Mouse (Mus musculus): ENCODE data around the gene Xpo6.

The Xpo6 gene

DNA sequence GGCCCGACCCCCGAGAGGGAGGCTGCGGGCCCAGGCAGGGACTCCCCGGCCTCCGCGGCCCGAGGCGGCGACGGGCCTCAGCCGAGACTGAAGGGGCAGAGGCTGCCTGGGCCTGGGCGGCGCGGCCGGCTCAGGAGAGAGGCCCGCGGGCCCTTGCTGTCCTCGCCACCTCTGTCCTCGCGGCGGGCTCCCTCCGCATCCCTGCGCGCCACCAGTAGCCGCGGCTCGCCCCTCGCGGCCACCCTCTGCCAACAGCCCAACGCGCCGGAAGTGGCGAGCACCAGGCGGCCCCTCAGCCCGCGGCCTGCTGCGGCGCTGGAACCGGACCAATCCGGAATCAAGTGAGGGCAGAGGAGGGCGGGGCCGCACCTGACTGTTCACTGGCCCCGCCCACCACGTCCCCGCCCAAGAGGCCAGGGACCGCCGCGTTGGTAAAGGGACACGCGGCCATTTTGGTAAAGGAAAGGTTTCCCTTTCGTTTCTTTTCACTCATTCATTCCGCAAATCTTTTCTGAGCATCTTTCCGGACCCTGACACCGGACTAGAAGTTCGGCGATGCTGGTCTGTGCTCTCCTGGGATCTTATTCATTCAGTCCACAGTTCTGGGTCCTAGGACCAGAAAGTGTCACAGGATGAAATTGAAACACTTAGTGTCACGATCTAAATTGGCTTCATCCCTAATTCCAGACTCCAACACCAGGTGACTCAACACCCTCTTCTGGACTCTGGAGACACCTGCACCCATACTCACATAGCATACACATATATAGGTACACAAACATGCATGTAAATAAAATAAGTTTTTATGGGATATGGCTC lies at the start of gene Xpo6:
Gene Xpo6, minus strand, starts transcription at position 324 of the 819 bp plus-strand sequence.
- peak; percentile 92 to 93 for DNase-seq (ENCODE audit: low spot score in 2 of 2)

DNA sequence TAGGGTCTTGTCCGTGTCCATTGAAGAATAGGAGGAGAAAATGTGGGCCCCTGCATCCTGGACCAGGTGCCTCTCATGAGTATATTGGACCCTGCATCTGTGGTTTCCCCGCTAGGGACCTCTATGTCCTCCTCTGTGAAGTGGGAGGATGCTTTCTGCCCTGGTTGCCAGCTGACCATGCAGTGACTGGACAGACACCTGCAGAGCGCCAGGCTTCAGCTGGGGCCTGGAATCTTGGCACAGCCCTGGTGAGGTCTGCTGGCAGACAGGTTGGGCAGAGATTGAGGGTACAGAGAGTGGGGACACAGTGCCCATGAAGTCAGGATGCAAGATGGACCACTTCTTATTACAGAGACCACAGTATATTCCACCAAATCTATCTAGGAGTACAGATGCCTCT lies 49.7 kb upstream of the Xpo6 start:
- DNase-seq (ENCODE audit: low spot score in 2 of 2), result no peak

DNA sequence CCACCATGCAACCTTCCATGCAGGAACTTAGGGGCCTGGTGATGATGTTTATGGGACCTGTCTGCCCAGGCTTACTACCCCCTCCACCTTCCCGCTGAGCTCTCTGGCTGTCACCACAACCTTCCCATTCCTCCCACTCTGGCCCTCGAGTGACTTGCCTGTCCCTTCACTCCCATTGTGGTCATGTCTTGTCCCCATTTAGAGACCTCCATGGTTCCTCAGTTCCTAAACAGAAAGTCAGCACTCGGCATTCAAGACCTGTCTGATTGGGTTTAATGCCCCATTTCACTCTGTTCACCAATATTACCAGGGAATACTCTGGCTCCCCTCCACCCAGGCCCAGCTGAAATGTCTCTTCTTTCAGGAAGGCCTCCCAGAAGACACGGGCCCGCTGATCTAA lies 48.8 kb upstream of the Xpo6 start:
- no peak for DNase-seq (ENCODE audit: low spot score in 2 of 2)

- no peak for DNase-seq (ENCODE audit: low spot score in 2 of 2)
Measured at GRCm38 (mm10) chr7:126248641-126249141, 48.4 kb upstream of the Xpo6 start.

GRCm38 (mm10) chr7:126248088-126248487 lies 47.8 kb upstream of the Xpo6 start:
- no peak for DNase-seq (ENCODE audit: low spot score in 2 of 2)

DNA sequence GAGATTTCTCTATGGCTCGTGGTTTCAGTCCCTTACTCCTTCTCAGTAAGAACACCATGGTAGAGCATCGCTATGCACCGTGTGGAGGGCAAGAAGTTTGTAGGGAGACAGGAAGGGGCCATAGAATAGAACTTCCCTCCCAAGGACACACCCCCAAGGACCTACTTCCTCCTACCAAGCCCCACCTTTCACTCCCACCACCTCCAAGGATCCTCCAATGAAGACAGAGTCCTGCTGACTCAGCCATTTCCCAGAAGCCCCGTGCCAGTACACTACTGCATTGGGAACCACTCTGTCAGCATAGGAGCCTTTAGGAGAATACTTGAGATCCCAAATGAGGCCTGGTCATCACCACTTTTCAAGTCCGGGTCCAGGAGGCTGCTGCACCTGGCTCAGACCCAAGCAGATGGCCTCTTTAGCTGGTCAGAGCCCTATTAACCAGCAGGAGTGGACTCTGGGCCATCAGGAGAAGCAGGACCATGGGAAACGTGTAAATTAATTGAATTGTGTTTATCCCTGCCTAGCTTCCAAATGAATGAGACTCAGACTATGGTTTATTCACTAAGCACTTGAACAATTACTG lies 44.0 kb upstream of the Xpo6 start:
- no peak for DNase-seq (ENCODE audit: low spot score in 2 of 2)

GRCm38 (mm10) chr7:126240814-126241360 lies 40.6 kb upstream of the Xpo6 start:
- DNase-seq (ENCODE audit: low spot score in 2 of 2), result no peak

GRCm38 (mm10) chr7:126236794-126237192 lies 36.5 kb upstream of the Xpo6 start:
- DNase-seq (ENCODE audit: low spot score in 2 of 2), result peak; percentile 37 to 65

DNA sequence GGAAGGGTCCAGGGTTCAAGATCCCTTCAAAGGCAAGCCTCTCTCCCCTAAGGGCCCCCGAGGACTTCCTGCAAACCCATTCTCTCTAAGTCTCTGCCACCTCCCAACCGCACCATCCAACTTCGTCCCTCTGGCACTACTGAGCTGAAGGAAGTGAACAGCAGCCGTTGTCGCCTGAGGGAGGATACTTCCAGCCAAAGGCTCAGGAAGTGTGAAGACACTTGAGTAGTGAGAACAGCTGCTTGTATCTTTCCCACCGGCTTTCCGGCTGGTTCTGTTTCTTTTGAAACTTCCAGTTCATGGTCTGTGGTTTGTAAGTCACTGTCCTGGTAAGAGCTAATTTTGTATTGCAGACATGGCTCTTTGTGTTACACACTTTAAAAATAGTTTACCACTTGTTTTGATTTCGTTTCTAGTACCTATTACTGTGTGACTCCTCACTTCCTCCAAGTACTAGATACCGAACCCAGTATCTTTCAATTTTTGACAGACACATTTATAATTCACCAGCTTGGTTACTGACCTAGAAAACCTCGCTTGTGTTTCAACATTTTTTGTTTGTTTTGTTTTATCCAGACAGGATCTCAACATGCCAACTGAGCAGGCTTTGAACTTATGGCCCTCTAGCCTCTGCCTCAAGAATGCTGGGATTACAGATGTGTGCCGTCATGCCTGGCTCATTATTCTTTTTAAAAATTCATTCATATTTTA lies 35.9 kb upstream of the Xpo6 start:
- peak; percentile 38 to 75 for DNase-seq (ENCODE audit: low spot score in 2 of 2)

GRCm38 (mm10) chr7:126234611-126235010 lies 34.3 kb upstream of the Xpo6 start:
- DNase-seq (ENCODE audit: low spot score in 2 of 2), result no peak

- no peak for DNase-seq (ENCODE audit: low spot score in 2 of 2)
Measured at GRCm38 (mm10) chr7:126232345-126233071, 32.2 kb upstream of the Xpo6 start.

DNA sequence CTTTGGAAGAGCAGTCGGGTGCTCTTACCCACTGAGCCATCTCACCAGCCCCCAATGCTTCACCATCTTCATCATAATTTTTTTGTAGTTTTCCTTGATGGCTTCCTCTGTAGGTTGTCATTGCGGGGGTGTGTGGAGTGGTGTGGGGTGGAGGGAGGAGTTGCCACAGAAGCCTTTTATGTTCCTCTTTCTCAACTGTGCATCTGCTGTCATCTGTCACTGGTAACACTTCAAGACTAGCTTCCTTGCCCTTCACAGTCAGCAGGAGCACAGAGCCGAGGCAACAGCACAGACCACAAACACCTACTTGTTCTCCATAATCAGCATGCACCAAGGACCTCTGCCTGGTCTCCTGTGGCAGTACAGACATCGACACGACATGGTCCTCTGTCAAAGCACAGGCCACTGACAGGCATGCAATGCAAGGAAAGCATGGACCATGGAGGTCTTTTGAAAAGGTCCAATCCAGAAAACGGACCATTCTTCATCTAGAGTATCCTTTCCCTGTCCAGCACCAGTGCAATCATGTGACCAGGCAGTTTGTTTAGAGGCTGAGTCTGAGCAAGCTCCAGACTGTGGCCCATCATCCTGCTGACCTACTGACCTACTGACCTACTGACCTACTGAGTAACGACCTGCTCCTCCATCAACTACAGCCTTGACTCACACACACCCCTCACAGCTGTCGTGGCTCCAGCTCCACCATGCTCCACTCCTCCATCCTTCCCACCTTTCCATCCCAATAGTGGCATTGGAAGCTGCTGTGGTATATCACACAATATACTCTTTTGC lies 30.3 kb upstream of the Xpo6 start:
- no peak for DNase-seq (ENCODE audit: low spot score in 2 of 2)

GRCm38 (mm10) chr7:126226136-126226535 lies 25.8 kb upstream of the Xpo6 start:
- DNase-seq (ENCODE audit: low spot score in 2 of 2), result no peak

GRCm38 (mm10) chr7:126222753-126223152 lies 22.5 kb upstream of the Xpo6 start:
- DNase-seq (ENCODE audit: low spot score in 2 of 2), result no peak

GRCm38 (mm10) chr7:126220611-126221010 lies 20.3 kb upstream of the Xpo6 start:
- no peak for DNase-seq (ENCODE audit: low spot score in 2 of 2)

DNA sequence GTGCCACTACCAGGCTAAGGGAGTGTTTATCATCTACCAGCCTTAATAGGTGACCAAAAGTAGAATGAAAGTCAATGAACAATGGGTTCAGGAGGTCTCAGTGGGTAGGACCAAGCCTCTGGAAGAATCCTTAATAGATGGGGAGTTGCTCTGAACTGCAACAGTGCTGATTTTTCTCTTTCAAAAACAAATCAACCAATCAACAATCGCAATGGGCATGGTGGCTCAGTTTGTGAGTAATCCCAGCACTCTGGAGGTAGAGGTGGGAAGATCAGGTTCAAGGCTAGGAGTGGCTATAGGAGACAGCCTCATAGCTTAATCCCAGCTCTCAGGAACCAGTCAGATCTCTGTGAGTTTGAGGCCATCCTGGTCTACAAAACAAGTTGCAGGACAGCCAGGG lies 18.0 kb upstream of the Xpo6 start:
- no peak for DNase-seq (ENCODE audit: low spot score in 2 of 2)

- no peak for DNase-seq (ENCODE audit: low spot score in 2 of 2)
Measured at GRCm38 (mm10) chr7:126216867-126217266, 16.6 kb upstream of the Xpo6 start.

GRCm38 (mm10) chr7:126210856-126211255 lies 10.6 kb upstream of the Xpo6 start:
- DNase-seq (ENCODE audit: low spot score in 2 of 2), result no peak

DNA sequence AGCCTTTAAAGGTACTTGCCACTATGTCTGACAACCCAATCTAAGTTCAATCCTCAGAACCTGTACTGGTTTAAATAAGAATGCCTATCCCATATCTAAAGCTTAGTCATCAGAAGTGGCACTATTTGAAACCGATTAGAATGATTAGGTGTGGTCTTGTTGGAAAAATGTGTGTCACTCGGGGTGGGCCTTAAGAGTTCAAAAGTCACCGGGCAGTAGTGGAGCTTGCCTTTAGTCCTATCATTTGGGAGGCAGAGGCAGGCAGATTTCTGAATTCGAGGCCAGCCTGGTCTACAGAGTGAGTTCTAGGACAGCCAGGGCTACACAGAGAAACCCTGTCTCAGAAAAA lies 670 bp upstream of the Xpo6 start:
- no peak for DNase-seq (ENCODE audit: low spot score in 2 of 2)

DNA sequence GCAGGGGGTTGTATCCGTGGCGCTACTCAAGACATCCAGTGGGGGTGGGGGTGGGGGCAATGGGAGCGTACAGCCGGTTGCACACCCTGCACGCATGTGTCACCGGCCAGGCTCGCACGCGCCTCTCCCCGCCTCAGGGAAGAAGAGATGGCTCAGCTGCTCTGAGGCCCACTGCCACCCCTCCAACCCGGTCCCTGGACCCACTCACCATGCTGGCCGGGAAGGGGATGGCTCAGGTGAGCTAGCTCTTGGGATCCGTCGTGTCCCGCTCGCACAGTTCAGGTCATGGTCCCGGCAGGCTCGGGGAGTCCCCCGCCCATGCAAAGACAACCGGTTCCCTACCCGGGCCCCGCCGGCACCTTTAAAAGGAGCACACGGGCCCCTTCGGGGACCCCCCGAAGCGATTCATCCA lies 604 bp downstream of the Xpo6 start:
- DNase-seq (ENCODE audit: low spot score in 2 of 2), result peak; percentile 41 to 43

DNA sequence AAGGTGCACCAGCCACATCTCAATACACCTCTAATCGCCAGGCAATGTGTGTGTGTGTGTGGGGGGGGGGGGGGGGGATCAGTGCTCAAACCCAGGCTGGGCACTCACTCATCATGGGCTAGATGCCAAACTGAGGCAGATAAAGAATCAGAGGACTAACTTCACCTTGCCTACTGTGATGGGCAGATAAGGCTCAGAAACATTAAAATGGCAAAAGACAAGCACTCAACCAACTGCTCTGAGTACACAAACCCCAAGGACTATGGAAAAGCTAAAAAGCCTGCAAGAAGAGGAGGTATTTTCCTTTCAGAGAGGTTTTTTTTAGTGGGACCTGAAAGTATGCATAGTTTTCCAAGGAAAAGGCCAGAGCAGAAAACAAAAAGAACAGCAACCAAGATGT lies 1.4 kb downstream of the Xpo6 start:
- DNase-seq (ENCODE audit: low spot score in 2 of 2), result no peak
